Mouse (Mus musculus) limb, embryonic 14.5 days (tissue): ENCODE measurements around the gene Tpd52l1. TPM values are rescaled to one million over a fixed set of nuclear protein-coding genes. Genes with fewer than 3 reads are reported as not detected.

Experiments
- ATAC-seq: fragments of 200-750 bp; cut with Nextera tagmentation; 2 replicates; pipeline ENCODE4 v1.8.0; 2017; ENCODE audit warnings: low read depth, moderate number of reproducible peaks, moderate TSS enrichment; ENCODE audit not compliant: low FRiP score
- DNase-seq: peaks from one replicate; pipeline ENCODE4 v3.0.0-alpha.2; 2015; ENCODE audit warnings: low spot score
- H3K27ac ChIP-seq: fragments of 300-500 bp; sonication (generic); replicated peaks from 2 replicates; pipeline ENCODE4 v1.5.1; 2014; ENCODE audit warnings: low read depth, mild to moderate bottlenecking, low read length, moderate library complexity, mixed read lengths
- H3K27me3 ChIP-seq: fragments of 300-500 bp; sonication (generic); 2 replicates; pipeline ENCODE4 v1.6.1; 2014; ENCODE audit warnings: low read length, mixed read lengths; ENCODE audit not compliant: control insufficient read depth, insufficient read depth
- H3K36me3 ChIP-seq: fragments of 300-500 bp; sonication (generic); 2 replicates; pipeline ENCODE4 v1.6.1; 2014; ENCODE audit warnings: mild to moderate bottlenecking, low read length, moderate library complexity, mixed read lengths; ENCODE audit not compliant: control insufficient read depth, insufficient read depth
- H3K4me1 ChIP-seq: fragments of 300-500 bp; sonication (generic); 2 replicates; pipeline ENCODE4 v1.6.1; 2014; ENCODE audit warnings: antibody characterized with exemption, low read length, mixed read lengths; ENCODE audit not compliant: control insufficient read depth, insufficient read depth
- H3K4me2 ChIP-seq: fragments of 300-500 bp; sonication (generic); replicated peaks from 2 replicates; pipeline ENCODE4 v1.6.1; 2014; ENCODE audit warnings: low read depth, mild to moderate bottlenecking, low read length, moderate library complexity; ENCODE audit not compliant: severe bottlenecking
- H3K4me3 ChIP-seq: fragments of 300-500 bp; sonication (generic); replicated peaks from 2 replicates; pipeline ENCODE4 v1.5.1; 2014; ENCODE audit warnings: low read length
- H3K9ac ChIP-seq: fragments of 300-500 bp; sonication (generic); 2 replicates; pipeline ENCODE4 v1.6.1; 2014; ENCODE audit warnings: mild to moderate bottlenecking, low read depth, low read length, moderate library complexity; ENCODE audit not compliant: severe bottlenecking
- H3K9me3 ChIP-seq: fragments of 300-500 bp; sonication (generic); 2 replicates; pipeline ENCODE4 v1.6.1; 2016; ENCODE audit warnings: low read length; ENCODE audit not compliant: control insufficient read depth
- POLR2A ChIP-seq: fragments of 200-500 bp; IDR thresholded peaks from 2 replicates; pipeline ENCODE4 v1.8.0; 2012; ENCODE audit warnings: inconsistent platforms, mild to moderate bottlenecking, moderate library complexity, borderline replicate concordance; ENCODE audit not compliant: insufficient read depth, insufficient read length; ENCODE audit errors: extremely low read depth
- polyA plus RNA-seq, 2 experiments: library from polyadenylated mRNA; depleted of rRNA in 1 of 2; stranded (reverse) in 1 of 2; unstranded in 1 of 2; fragments of >200 nt; fragmentation: Nextera tagmentation in 1 of 2; extraction: Ambion mirVana in 1 of 2; gene quantifications; 2 replicates each; pipeline versions ENCODE4 v1.2.1 to v1.2.3; 2012 to 2014

Gene Tpd52l1
- polyA plus RNA-seq, 2 experiments, result 31.7 to 47.2 TPM

DNA sequence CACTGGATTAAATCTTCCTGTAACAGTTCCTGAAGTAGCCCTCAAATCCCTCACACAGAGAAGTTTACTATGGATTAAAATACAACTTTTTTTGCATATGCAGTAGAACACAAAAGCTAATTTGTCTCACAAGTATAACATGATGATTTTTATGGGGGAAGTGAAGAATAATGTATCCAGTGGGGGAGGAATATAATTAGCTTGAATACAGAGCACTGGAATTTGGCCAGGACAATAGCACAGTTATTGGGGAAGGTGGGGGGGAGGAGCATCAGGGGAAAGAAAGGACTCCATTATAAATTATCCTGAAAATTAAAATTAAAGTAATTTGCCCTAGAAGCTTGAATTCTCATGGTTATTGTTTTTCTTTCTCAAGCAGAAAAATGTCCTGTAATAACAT lies 158.0 kb downstream of the Tpd52l1 start:
- no peak for ATAC-seq
- H3K9ac ChIP-seq, result no peak overlapping the region
- H3K27ac ChIP-seq, result no peak overlapping the region
- no peak overlapping the region for H3K4me2 ChIP-seq
- no peak for DNase-seq
- no peaks in the 10 kb centered on the region for H3K36me3 ChIP-seq
- H3K4me3 ChIP-seq, result no peak overlapping the region
- H3K4me1 ChIP-seq, result no peaks in the 10 kb centered on the region
- H3K9me3 ChIP-seq, result no peaks in the 10 kb centered on the region
- no peak for TF ChIP-seq POLR2A
- no peaks in the 10 kb centered on the region for H3K27me3 ChIP-seq

Other genes starting within 250 kb of the Tpd52l1 start
- gene Hddc2, start 132.6 kb downstream of the Tpd52l1 start, polyA plus RNA-seq (2012; rRNA removed), result 27.2 and 34.4 TPM in 2 replicates
- 69.0 and 76.9 TPM in 2 replicates for gene Hddc2, start 132.6 kb downstream of the Tpd52l1 start, polyA plus RNA-seq (2014; fragmentation: Nextera tagmentation; extraction: Ambion mirVana)
- 4.4 and 4.5 TPM in 2 replicates for gene Rnf217, start 163.2 kb upstream of the Tpd52l1 start, polyA plus RNA-seq (2012; rRNA removed)
- 3.3 and 3.8 TPM in 2 replicates for gene Rnf217, start 163.2 kb upstream of the Tpd52l1 start, polyA plus RNA-seq (2014; fragmentation: Nextera tagmentation; extraction: Ambion mirVana)